Mouse (Mus musculus): Measurements from ENCODE around the gene Aif1.

- TF ChIP-seq CTCF (IDR thresholded peaks at IDR 0.05; ENCODE audit: low read depth) (no peak), EP300 (IDR thresholded peaks at IDR 0.05; ENCODE audit: low read depth) (no peak)
Measured at GRCm38 (mm10) chr17:35209785-35210535, 34.1 kb upstream of the Aif1 start.
